Comparison of ENCODE assay signal across 23 mouse cellular contexts in genomic region chr4:109072891-109073290, GRCm38 (mm10).
"Had no signal": no experiment of that assay in that cellular context is flagged by ENCODE, and none has a peak within 500 bp of the region (broad histone marks: within the 10 kb centered on the region; RNA-seq: fewer than 3 reads in every experiment).

No protein-coding gene starts in this region.

- ATAC-seq: hindbrain, embryonic 16.5 days; inflammation-experienced regulatory T-cells, adult 6 months; intestine, embryonic 15.5 days; intestine, postnatal 0 days; liver, embryonic 12.5 days had no signal

- DNase-seq: gastrocnemius, postnatal 14 days; heart, adult 2 months; heart, postnatal 10 days; heart, postnatal 4 days; kidney, adult 18-20 months; kidney, adult 8-10 months; kidney, postnatal 10 days; kidney, postnatal 25 days; kidney, postnatal 4 days; left cerebral cortex, postnatal 4 days had no signal

- H3K4me1 ChIP-seq: hindbrain, embryonic 12.5 days; intestine, embryonic 15.5 days; limb, embryonic 13.5 days; limb, embryonic 15.5 days; liver, embryonic 12.5 days had no signal

- H3K9me3 ChIP-seq: heart, embryonic 12.5 days; hindbrain, embryonic 10.5 days; hindbrain, embryonic 12.5 days; intestine, embryonic 15.5 days; limb, embryonic 13.5 days; limb, embryonic 15.5 days; liver, embryonic 12.5 days had no signal

- H3K27ac ChIP-seq: heart, adult 2 months; hindbrain, embryonic 10.5 days; hindbrain, embryonic 12.5 days; hindbrain, embryonic 14.5 days; intestine, embryonic 15.5 days; layer of hippocampus, adult 2 months; limb, embryonic 13.5 days; limb, embryonic 15.5 days; liver, embryonic 12.5 days; liver, embryonic 14.5 days had no signal

- H3K27me3 ChIP-seq: heart, embryonic 12.5 days; hindbrain, embryonic 12.5 days; intestine, embryonic 15.5 days; limb, embryonic 13.5 days; limb, embryonic 15.5 days; liver, embryonic 12.5 days had no signal

- H3K4me3 ChIP-seq: heart, adult 2 months; heart, embryonic 12.5 days; hindbrain, embryonic 10.5 days; hindbrain, embryonic 12.5 days; intestine, embryonic 15.5 days; layer of hippocampus, adult 2 months; limb, embryonic 13.5 days; limb, embryonic 15.5 days; liver, embryonic 12.5 days had no signal
